ENCODE assay signal across 15 mouse cellular contexts in genomic region chr9:36808126-36808785, GRCm38 (mm10). TPM values are rescaled to one million over a fixed set of nuclear protein-coding genes. Genes with fewer than 3 reads are reported as not detected.
"Had no signal": no experiment of that assay in that cellular context is flagged by ENCODE, and none has a peak within 500 bp of the region (broad histone marks: within the 10 kb centered on the region; RNA-seq: fewer than 3 reads in every experiment).

No protein-coding gene starts in this region.

- DNase-seq: kidney, postnatal 25 days; liver, embryonic 13.5 days; lung, adult 2 months; lung, postnatal 36 days; right cerebral cortex, adult 18-20 months; right cerebral cortex, postnatal 25 days; thymus, postnatal 36 days had no signal

- H3K36me3 ChIP-seq: kidney, embryonic 15.5 days; limb, embryonic 12.5 days; liver, embryonic 13.5 days; midbrain, embryonic 13.5 days; neural tube, embryonic 15.5 days had no signal

- H3K9me3 ChIP-seq: kidney, embryonic 15.5 days; limb, embryonic 12.5 days; liver, embryonic 13.5 days; midbrain, embryonic 13.5 days; neural tube, embryonic 15.5 days had no signal

- H3K27me3 ChIP-seq: kidney, embryonic 15.5 days; limb, embryonic 12.5 days; liver, embryonic 13.5 days; midbrain, embryonic 13.5 days; neural tube, embryonic 15.5 days had no signal

- H3K9ac ChIP-seq: kidney, embryonic 15.5 days; limb, embryonic 12.5 days; liver, embryonic 13.5 days; midbrain, embryonic 13.5 days; neural tube, embryonic 15.5 days had no signal

- H3K4me3 ChIP-seq: kidney, embryonic 15.5 days; limb, embryonic 12.5 days; liver, embryonic 13.5 days; midbrain, embryonic 13.5 days; neural tube, embryonic 15.5 days had no signal

- H3K4me1 ChIP-seq: liver, embryonic 13.5 days; midbrain, embryonic 13.5 days; neural tube, embryonic 15.5 days had no signal

- H3K27ac ChIP-seq: kidney, embryonic 15.5 days; limb, embryonic 12.5 days; liver, embryonic 13.5 days; midbrain, embryonic 13.5 days; neural tube, embryonic 15.5 days had no signal

- ATAC-seq: inflammation-experienced regulatory T-cells, adult 6 months; intestine, postnatal 0 days; lung, postnatal 0 days; midbrain, embryonic 13.5 days had no signal

- H3K4me2 ChIP-seq: kidney, embryonic 15.5 days; limb, embryonic 12.5 days; liver, embryonic 13.5 days; midbrain, embryonic 13.5 days; neural tube, embryonic 15.5 days had no signal

RNA-seq across cellular contexts. Expression of gene Fez1, which starts 13.4 kb away (rescaled TPM):
- total RNA-seq: megakaryocyte progenitor cell, adult 5-6 weeks had no signal
- polyA plus RNA-seq: inflammation-experienced regulatory T-cells, adult 6 months had no signal
